Mouse (Mus musculus): ENCODE measurements around the gene Ankrd2. TPM values are rescaled to one million over a fixed set of nuclear protein-coding genes. Genes with fewer than 3 reads are reported as not detected.

Gene Ankrd2
- total RNA-seq, 4 experiments from 2014 or later: 131 to 242 (median 170) TPM

- no peak for DNase-seq (ENCODE audit: low spot score in 2 of 2)
Measured at GRCm38 (mm10) chr19:42090637-42091141, 54.9 kb downstream of the Ankrd2 start.

Other genes with a start within 250 kb of the Ankrd2 start
- gene Arhgap19, start 234.0 kb upstream of the Ankrd2 start, total RNA-seq (2022): 10 to 100 TPM in 1 of 4 experiments, 1 to 10 TPM in 3; 8.6 to 10.0 (median 9.0) TPM
- gene Frat1, start 206.0 kb upstream of the Ankrd2 start, total RNA-seq (2022): 1 to 10 TPM; 3.6 to 8.4 (median 6.4) TPM
- 10 to 100 TPM in 3 of 4 experiments, 1 to 10 TPM in 1; 4.5 to 15.5 (median 12.5) TPM for gene Frat2, start 187.9 kb upstream of the Ankrd2 start, total RNA-seq (2022)
- gene Rrp12, start 139.8 kb upstream of the Ankrd2 start, total RNA-seq (2022): 10 to 100 TPM; 30.0 to 34.9 (median 32.2) TPM
- gene Pgam1, start 124.1 kb upstream of the Ankrd2 start, total RNA-seq (2022): 10 to 100 TPM; 11.0 to 34.9 (median 15.0) TPM
- 10 to 100 TPM; 16.0 to 21.6 (median 18.6) TPM for gene Exosc1, start 102.6 kb upstream of the Ankrd2 start, total RNA-seq (2022)
- 10 to 100 TPM; 21.3 to 24.1 (median 23.2) TPM for gene Zdhhc16, start 102.5 kb upstream of the Ankrd2 start, total RNA-seq (2022)
- 10 to 100 TPM in 2 of 4 experiments, 1 to 10 TPM in 2; 9.1 to 14.1 (median 9.8) TPM for gene Mms19, start 54.8 kb upstream of the Ankrd2 start, total RNA-seq (2022)
- 10 to 100 TPM; 15.0 to 17.5 (median 15.8) TPM for gene Ubtd1, start 54.2 kb upstream of the Ankrd2 start, total RNA-seq (2022)
- 1 to 10 TPM; 3.0 to 4.8 (median 3.7) TPM for gene Hoga1, start 9.6 kb downstream of the Ankrd2 start, total RNA-seq (2022)
- gene 4933411K16Rik, start 16.2 kb downstream of the Ankrd2 start, total RNA-seq (2022): under 1 TPM in 3 of 4 experiments, not detected in 1; 0.21 to 0.53 (median 0.36) TPM
- 1 to 10 TPM; 3.3 to 7.6 (median 5.3) TPM for gene Morn4, start 50.4 kb downstream of the Ankrd2 start, total RNA-seq (2022)
- gene Pi4k2a, start 54.5 kb downstream of the Ankrd2 start, total RNA-seq (2022): 10 to 100 TPM; 13.5 to 16.1 (median 14.7) TPM
- gene Avpi1, start 93.1 kb downstream of the Ankrd2 start, total RNA-seq (2022): 10 to 100 TPM in 1 of 4 experiments, 1 to 10 TPM in 3; 8.6 to 12.1 (median 9.2) TPM
- 1 to 10 TPM; 4.1 to 5.8 (median 4.5) TPM for gene Marveld1, start 111.4 kb downstream of the Ankrd2 start, total RNA-seq (2022)
- gene Zfyve27, start 128.0 kb downstream of the Ankrd2 start, total RNA-seq (2022): 10 to 100 TPM; 10.4 to 13.2 (median 11.8) TPM
- 1 to 10 TPM; 1.8 to 7.4 (median 4.8) TPM for gene Sfrp5, start 166.3 kb downstream of the Ankrd2 start, total RNA-seq (2022)
- gene Golga7b, start 211.6 kb downstream of the Ankrd2 start, total RNA-seq (2022): 1 to 10 TPM; 1.6 to 4.2 (median 3.0) TPM

Measured in gastrocnemius, adult 8-10 months (tissue).